Mouse (Mus musculus): ENCODE results near the gene Itgb3bp. TPM values are rescaled to one million over a fixed set of nuclear protein-coding genes. Genes with fewer than 3 reads are reported as not detected.

Itgb3bp gene
- polyA plus RNA-seq, 1 experiment: 1.3 TPM

DNA sequence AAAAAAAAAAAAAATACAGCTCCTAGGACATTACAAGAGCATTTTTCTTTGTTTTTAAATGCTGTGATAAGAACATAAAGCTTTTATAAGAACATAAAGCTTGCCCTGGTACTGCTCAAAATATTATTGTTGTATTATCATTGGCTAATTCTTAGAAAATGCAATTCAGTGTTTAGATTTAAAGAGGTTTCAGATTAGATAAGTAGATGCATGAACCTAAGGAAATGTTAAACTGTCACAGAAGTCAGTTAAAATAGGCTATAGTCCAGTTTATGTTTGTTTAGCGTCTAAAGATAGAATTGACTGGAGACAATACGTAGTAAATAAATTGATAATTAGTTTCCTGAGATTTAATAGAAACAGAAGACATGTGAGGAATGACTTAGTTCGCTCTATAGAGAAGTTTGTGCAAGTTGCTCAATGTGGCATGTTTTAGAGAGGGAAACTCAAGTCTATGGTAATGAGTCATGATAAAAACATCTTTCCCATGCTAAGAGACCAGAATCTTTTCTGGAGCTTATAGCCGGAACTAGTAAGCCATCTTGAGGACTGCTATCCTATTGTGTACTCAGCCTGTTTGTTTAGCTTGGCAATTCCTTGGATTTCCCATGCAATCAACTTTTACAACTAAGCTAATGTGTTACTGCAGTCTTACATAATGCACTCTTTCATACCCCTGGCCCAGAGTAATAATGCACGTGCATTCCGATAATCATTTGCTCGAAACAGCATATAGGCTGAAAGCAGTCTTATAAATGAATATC is 112.7 kb downstream of the Itgb3bp start:
- no peak for TF ChIP-seq CTCF (conservative IDR thresholded peaks at IDR 0.05; ENCODE audit: insufficient read depth, insufficient read length, low read depth, low read length)
- peak; percentile 5 for DNase-seq
- no peak overlapping the region for H3K4me3 ChIP-seq (ENCODE audit: insufficient read depth, low read depth, low read length)
- WGBS: 76% methylated on average over 7 of the region's 7 CpGs
- no peak overlapping the region for H3K27ac ChIP-seq (ENCODE audit: insufficient read depth, low read depth, low read length)
- H3K4me1 ChIP-seq (ENCODE audit: control insufficient read depth, insufficient read depth, low read length): no peaks in the 10 kb centered on the region
- no peaks in the 10 kb centered on the region for H3K27me3 ChIP-seq (replicated peaks; ENCODE audit: control insufficient read depth, insufficient read depth, low read length)
- no peaks in the 10 kb centered on the region for H3K36me3 ChIP-seq (ENCODE audit: control insufficient read depth, insufficient read depth, low read length)

DNA sequence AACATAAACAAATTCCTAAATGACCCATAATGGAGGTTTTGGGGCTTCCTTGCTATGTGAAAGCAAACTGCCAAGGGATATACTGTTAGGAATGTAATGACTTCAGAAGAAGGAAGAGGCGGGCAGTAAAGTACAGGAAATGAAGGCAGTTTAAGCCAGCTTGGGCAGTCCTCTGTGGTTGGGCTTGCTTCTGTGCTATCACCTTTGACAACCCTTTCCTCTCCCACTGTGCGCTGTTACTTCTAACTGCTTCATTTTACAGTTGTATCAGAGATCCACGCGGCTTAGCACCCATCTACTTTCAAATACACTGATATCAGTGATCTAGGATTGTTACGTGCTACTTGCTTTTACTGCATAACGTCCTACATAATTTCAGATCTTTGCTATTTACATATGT is 137.2 kb downstream of the Itgb3bp start:
- DNase-seq: no peak
- H3K27me3 ChIP-seq (replicated peaks; ENCODE audit: control insufficient read depth, insufficient read depth, low read length): no peaks in the 10 kb centered on the region
- H3K4me1 ChIP-seq (ENCODE audit: control insufficient read depth, insufficient read depth, low read length): no peaks in the 10 kb centered on the region
- TF ChIP-seq CTCF (conservative IDR thresholded peaks at IDR 0.05; ENCODE audit: insufficient read depth, insufficient read length, low read depth, low read length): no peak
- TF ChIP-seq POLR2A (IDR thresholded peaks at IDR 0.05; ENCODE audit: low read depth, low read length): no peak
- no peak overlapping the region for H3K27ac ChIP-seq (ENCODE audit: insufficient read depth, low read depth, low read length)
- H3K36me3 ChIP-seq (ENCODE audit: control insufficient read depth, insufficient read depth, low read length): no peaks in the 10 kb centered on the region
- WGBS: 91% methylated on average over 6 of the region's 6 CpGs
- no peak overlapping the region for H3K4me3 ChIP-seq (ENCODE audit: insufficient read depth, low read depth, low read length)

DNA sequence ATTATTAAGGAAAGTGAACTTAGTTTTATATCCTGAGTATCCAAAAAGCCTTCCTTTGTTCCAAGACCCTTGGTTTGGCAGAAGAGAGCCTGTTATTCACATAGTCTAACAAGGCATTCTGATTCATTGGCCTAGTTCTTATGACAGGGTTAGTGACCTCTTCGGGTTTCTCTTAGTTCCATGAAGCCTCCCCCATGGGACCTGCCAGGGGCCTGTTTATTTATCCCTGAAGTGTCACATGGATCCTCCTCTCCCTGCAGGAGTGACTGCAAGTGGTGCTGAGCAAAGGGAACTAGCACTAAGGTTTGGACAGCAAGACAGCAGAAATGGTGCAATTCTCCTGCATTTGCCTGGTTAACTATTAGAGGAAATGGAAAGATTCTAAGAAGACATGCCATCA is 156.6 kb downstream of the Itgb3bp start:
- Histone ChIP-seq H3K27me3 (replicated peaks; ENCODE audit: control insufficient read depth, insufficient read depth, low read length) (no peaks in the 10 kb centered on the region), H3K27ac (ENCODE audit: insufficient read depth, low read depth, low read length) (no peak overlapping the region), H3K36me3 (ENCODE audit: control insufficient read depth, insufficient read depth, low read length) (no peaks in the 10 kb centered on the region), H3K4me1 (ENCODE audit: control insufficient read depth, insufficient read depth, low read length) (no peaks in the 10 kb centered on the region), H3K4me3 (ENCODE audit: insufficient read depth, low read depth, low read length) (no peak overlapping the region)
- TF ChIP-seq POLR2A (IDR thresholded peaks at IDR 0.05; ENCODE audit: low read depth, low read length) (no peak), CTCF (conservative IDR thresholded peaks at IDR 0.05; ENCODE audit: insufficient read depth, insufficient read length, low read depth, low read length) (no peak)
- WGBS: 7% methylated on average over 1 of the region's 1 CpGs
- DNase-seq: peak; percentile 39

- WGBS: 76% methylated on average over 5 of the region's 5 CpGs
- Histone ChIP-seq H3K36me3 (ENCODE audit: control insufficient read depth, insufficient read depth, low read length) (no peaks in the 10 kb centered on the region), H3K4me1 (ENCODE audit: control insufficient read depth, insufficient read depth, low read length) (no peaks in the 10 kb centered on the region), H3K27me3 (replicated peaks; ENCODE audit: control insufficient read depth, insufficient read depth, low read length) (no peaks in the 10 kb centered on the region), H3K4me3 (ENCODE audit: insufficient read depth, low read depth, low read length) (no peak overlapping the region), H3K27ac (ENCODE audit: insufficient read depth, low read depth, low read length) (no peak overlapping the region)
- DNase-seq: peak; percentile 18
- no peak for TF ChIP-seq POLR2A (IDR thresholded peaks at IDR 0.05; ENCODE audit: low read depth, low read length)
- no peak for TF ChIP-seq CTCF (conservative IDR thresholded peaks at IDR 0.05; ENCODE audit: insufficient read depth, insufficient read length, low read depth, low read length)
Observed at GRCm38 (mm10) chr4:99770555-99770954, 159.1 kb downstream of the Itgb3bp start.

DNA sequence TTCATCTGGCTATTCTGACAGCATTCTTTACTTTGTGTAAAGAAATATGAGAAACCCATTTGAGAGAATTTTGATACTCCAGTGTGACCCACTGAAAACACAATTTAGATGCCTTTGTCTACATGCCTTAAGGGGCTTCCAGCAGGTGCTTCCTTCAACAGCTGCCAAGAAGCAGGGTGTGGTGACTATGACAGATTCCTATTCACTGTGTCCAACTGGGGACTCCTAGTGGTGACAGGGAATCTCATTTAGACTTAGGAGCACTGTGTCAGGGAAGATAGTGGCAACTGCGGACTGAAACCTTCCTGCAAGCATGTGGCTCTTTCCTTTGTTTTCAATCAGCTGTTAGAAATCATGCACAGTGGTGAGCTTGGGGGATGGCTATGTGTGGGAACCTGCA is 162.9 kb downstream of the Itgb3bp start:
- WGBS: 67% methylated on average over 1 of the region's 1 CpGs
- H3K4me1 ChIP-seq (ENCODE audit: control insufficient read depth, insufficient read depth, low read length): no peaks in the 10 kb centered on the region
- no peaks in the 10 kb centered on the region for H3K36me3 ChIP-seq (ENCODE audit: control insufficient read depth, insufficient read depth, low read length)
- no peak overlapping the region for H3K27ac ChIP-seq (ENCODE audit: insufficient read depth, low read depth, low read length)
- H3K4me3 ChIP-seq (ENCODE audit: insufficient read depth, low read depth, low read length): no peak overlapping the region
- no peaks in the 10 kb centered on the region for H3K27me3 ChIP-seq (replicated peaks; ENCODE audit: control insufficient read depth, insufficient read depth, low read length)
- TF ChIP-seq CTCF (conservative IDR thresholded peaks at IDR 0.05; ENCODE audit: insufficient read depth, insufficient read length, low read depth, low read length): 0 out of 2 replicates have a peak, but pooled peaks have one; percentile 32
- TF ChIP-seq POLR2A (IDR thresholded peaks at IDR 0.05; ENCODE audit: low read depth, low read length): no peak
- DNase-seq: peak; percentile 34

DNA sequence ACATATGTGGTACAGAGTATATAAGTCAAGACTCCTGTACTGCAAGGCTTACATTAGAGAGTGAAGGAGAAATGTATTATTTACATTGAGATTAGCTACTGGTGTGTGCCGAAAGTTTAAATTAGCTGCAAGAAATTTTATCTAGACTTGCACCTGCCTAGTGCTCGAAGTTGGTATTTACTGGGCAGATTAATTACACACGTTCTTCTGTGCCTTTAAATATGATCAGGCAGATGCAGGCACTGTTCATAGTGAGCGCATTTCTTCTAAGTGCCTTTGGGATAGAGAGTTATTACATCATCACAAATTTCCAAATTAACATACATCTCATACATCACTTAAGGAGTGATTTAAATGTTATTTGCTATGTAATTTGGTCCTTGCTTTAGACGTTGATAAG is 163.3 kb downstream of the Itgb3bp start:
- no peaks in the 10 kb centered on the region for H3K27me3 ChIP-seq (replicated peaks; ENCODE audit: control insufficient read depth, insufficient read depth, low read length)
- DNase-seq: no peak
- no peaks in the 10 kb centered on the region for H3K4me1 ChIP-seq (ENCODE audit: control insufficient read depth, insufficient read depth, low read length)
- no peaks in the 10 kb centered on the region for H3K36me3 ChIP-seq (ENCODE audit: control insufficient read depth, insufficient read depth, low read length)
- no peak overlapping the region for H3K27ac ChIP-seq (ENCODE audit: insufficient read depth, low read depth, low read length)
- H3K4me3 ChIP-seq (ENCODE audit: insufficient read depth, low read depth, low read length): no peak overlapping the region
- TF ChIP-seq CTCF (conservative IDR thresholded peaks at IDR 0.05; ENCODE audit: insufficient read depth, insufficient read length, low read depth, low read length) (no peak), POLR2A (IDR thresholded peaks at IDR 0.05; ENCODE audit: low read depth, low read length) (no peak)
- 79% methylated on average over 5 of the region's 5 CpGs for WGBS

- H3K27me3 ChIP-seq (replicated peaks; ENCODE audit: control insufficient read depth, insufficient read depth, low read length): no peaks in the 10 kb centered on the region
- no peak overlapping the region for H3K4me3 ChIP-seq (ENCODE audit: insufficient read depth, low read depth, low read length)
- H3K4me1 ChIP-seq (ENCODE audit: control insufficient read depth, insufficient read depth, low read length): no peaks in the 10 kb centered on the region
- no peak overlapping the region for H3K27ac ChIP-seq (ENCODE audit: insufficient read depth, low read depth, low read length)
- 84% methylated on average over 5 of the region's 5 CpGs for WGBS
- no peaks in the 10 kb centered on the region; the same call in 1 of the 2 replicates for H3K36me3 ChIP-seq (ENCODE audit: control insufficient read depth, insufficient read depth, low read length)
- TF ChIP-seq POLR2A (IDR thresholded peaks at IDR 0.05; ENCODE audit: low read depth, low read length): no peak
- no peak for TF ChIP-seq CTCF (conservative IDR thresholded peaks at IDR 0.05; ENCODE audit: insufficient read depth, insufficient read length, low read depth, low read length)
- no peak for DNase-seq
Observed at GRCm38 (mm10) chr4:99752426-99752825, 177.2 kb downstream of the Itgb3bp start.
